8 mouse cellular contexts compared by ENCODE assay signal in genomic region chr5:29196264-29196658, GRCm38 (mm10). TPM values are rescaled to one million over a fixed set of nuclear protein-coding genes. Genes with fewer than 3 reads are reported as not detected.
A peak's percentile ranks its signal among the peaks of the same experiment; 100 is the strongest.
DNase-seq lines count a peak whose midpoint lies in the region; ATAC-seq and TF ChIP-seq lines count a peak whose summit lies in the region.

No protein-coding gene starts in this region.

- no peaks in the 10 kb centered on the region for H3K9me3 ChIP-seq in embryonic facial prominence, embryonic 15.5 days (replicated peaks)
- no peaks in the 10 kb centered on the region for H3K9me3 ChIP-seq in hindbrain, postnatal 0 days (ENCODE audit: low read length)

- peak overlapping the region; percentile 24 for H3K9ac ChIP-seq in embryonic facial prominence, embryonic 15.5 days
- H3K9ac ChIP-seq in hindbrain, postnatal 0 days (replicated peaks; ENCODE audit: low read length), result peak overlapping the region; percentile 74

- no peak overlapping the region for H3ac ChIP-seq in myocyte (ENCODE audit: control insufficient read depth, insufficient read length)

- H3K79me2 ChIP-seq in myocyte (ENCODE audit: control insufficient read depth, insufficient read depth), result no peaks in the 10 kb centered on the region

- TF ChIP-seq CTCF in layer of hippocampus, adult 2 months (conservative IDR thresholded peaks at IDR 0.05), result no peak
- no peak for TF ChIP-seq CTCF in hindbrain, postnatal 0 days (IDR thresholded peaks at IDR 0.05; ENCODE audit: low read depth)

- DNase-seq in layer of hippocampus, adult 2 months (ENCODE audit: low spot score in 2 of 2), result no peak
- no peak for DNase-seq in layer of hippocampus, postnatal 14 days (ENCODE audit: low spot score in 2 of 2)
- peak; percentile 32 for DNase-seq in hindbrain, postnatal 0 days (ENCODE audit: low spot score)
- DNase-seq in right cerebral cortex, postnatal 10 days (ENCODE audit: low spot score in 2 of 2), result no peak
- DNase-seq in left cerebral cortex, adult 8-10 months (ENCODE audit: low spot score in 2 of 2), result no peak
- DNase-seq in cerebellum, postnatal 14 days, result no peak

- H3K4me2 ChIP-seq in embryonic facial prominence, embryonic 15.5 days (replicated peaks), result peak overlapping the region; percentile 77
- H3K4me2 ChIP-seq in hindbrain, postnatal 0 days (ENCODE audit: low read depth, low read length), result peak overlapping the region; percentile 82
- peak overlapping the region; percentile 63 for H3K4me2 ChIP-seq in myocyte (ENCODE audit: low read depth)

- peak; percentile 40; the same call in 1 of the 2 replicates for ATAC-seq in embryonic facial prominence, embryonic 15.5 days (ENCODE audit: insufficient number of reproducible peaks, low FRiP score, low TSS enrichment, low read depth)
- peak; percentile 15; the same call in 1 of the 2 replicates for ATAC-seq in hindbrain, postnatal 0 days

- H3K4me1 ChIP-seq in embryonic facial prominence, embryonic 15.5 days, result peaks cover 3% of the 10 kb centered on the region; the same call in 1 of the 2 replicates
- no peaks in the 10 kb centered on the region for H3K4me1 ChIP-seq in hindbrain, postnatal 0 days (ENCODE audit: insufficient read depth, low read length)

- no peak for TF ChIP-seq POLR2A in myocyte (IDR thresholded peaks at IDR 0.05; ENCODE audit: insufficient read length, low read depth)

- H3K27ac ChIP-seq in layer of hippocampus, adult 2 months, result peak overlapping the region; percentile 86
- H3K27ac ChIP-seq in embryonic facial prominence, embryonic 15.5 days (replicated peaks), result 0 out of 2 replicates have a peak overlapping the region, but pooled peaks have one; percentile 56
- H3K27ac ChIP-seq in hindbrain, postnatal 0 days, result peak overlapping the region; percentile 89; the same call in 1 of the 2 replicates

- H3K36me3 ChIP-seq in embryonic facial prominence, embryonic 15.5 days, result no peaks in the 10 kb centered on the region
- no peaks in the 10 kb centered on the region; the same call in 1 of the 2 replicates for H3K36me3 ChIP-seq in hindbrain, postnatal 0 days (ENCODE audit: insufficient read depth, low read length)
- H3K36me3 ChIP-seq in myocyte (ENCODE audit: control insufficient read depth, insufficient read depth), result no peaks in the 10 kb centered on the region

- no peaks in the 10 kb centered on the region for H3K27me3 ChIP-seq in embryonic facial prominence, embryonic 15.5 days
- no peaks in the 10 kb centered on the region for H3K27me3 ChIP-seq in hindbrain, postnatal 0 days (ENCODE audit: insufficient read depth, low read length)
- H3K27me3 ChIP-seq in myocyte (ENCODE audit: control insufficient read depth, insufficient read depth, insufficient read length), result no peaks in the 10 kb centered on the region

- peak overlapping the region; percentile 80 for H3K4me3 ChIP-seq in layer of hippocampus, adult 2 months
- peak overlapping the region; percentile 66 for H3K4me3 ChIP-seq in embryonic facial prominence, embryonic 15.5 days (replicated peaks)
- peak overlapping the region; percentile 62 for H3K4me3 ChIP-seq in hindbrain, postnatal 0 days (ENCODE audit: low read length)
- H3K4me3 ChIP-seq in myocyte, result peak overlapping the region; percentile 29

- WGBS in embryonic facial prominence, embryonic 15.5 days, result 8% methylated on average over 12 of the region's 12 CpGs
- 7% methylated on average over 12 of the region's 12 CpGs for WGBS in hindbrain, postnatal 0 days

TF ChIP-seq in myocyte, 11 proteins besides CTCF, POLR2A, EP300 and RAD21:
- TF ChIP-seq REST (IDR thresholded peaks at IDR 0.05; ENCODE audit: insufficient read depth, insufficient read length) (no peak), MYOG (IDR thresholded peaks at IDR 0.05; ENCODE audit: control insufficient read depth in 1 of 3, insufficient read depth in 1 of 3, insufficient read length in 2 of 3, low read depth in 2 of 3) (no peak), MYOD1 (IDR thresholded peaks at IDR 0.05; ENCODE audit: control insufficient read depth in 1 of 3, insufficient read length in 2 of 3, low read depth in 2 of 3) (no peak), CEBPB (IDR thresholded peaks at IDR 0.05; ENCODE audit: insufficient read depth, poor library complexity, severe bottlenecking) (no peak), USF1 (IDR thresholded peaks at IDR 0.05; ENCODE audit: low read depth) (no peak), MAX (IDR thresholded peaks at IDR 0.05; ENCODE audit: low read depth) (no peak), SRF (IDR thresholded peaks at IDR 0.05; ENCODE audit: control insufficient read depth, insufficient read length, low read depth) (no peak), E2F4 (IDR thresholded peaks at IDR 0.05; ENCODE audit: insufficient read depth) (no peak), TCF12 (IDR thresholded peaks at IDR 0.05; ENCODE audit: insufficient read depth, poor library complexity, severe bottlenecking) (no peak), POLR2AphosphoS2 (IDR thresholded peaks at IDR 0.05; ENCODE audit: insufficient read length, low read depth) (no peak), TCF3 (IDR thresholded peaks at IDR 0.05; ENCODE audit: insufficient read length, low read depth) (no peak)

RNA-seq across cellular contexts. Expression of gene Rnf32, which starts 0.5 kb away (rescaled TPM):
- total RNA-seq in layer of hippocampus, adult 2 months (2021), result 10 to 100 TPM; 22.8 to 24.3 TPM
- 10 to 100 TPM; 17.2 to 17.5 TPM for total RNA-seq in layer of hippocampus, postnatal 14 days (2021)
- polyA plus RNA-seq in embryonic facial prominence, embryonic 15.5 days (2015; fragmentation: Nextera tagmentation; extraction: Ambion mirVana), result 5.3 and 9.1 TPM in 2 replicates
- total RNA-seq in hindbrain, postnatal 0 days (2014; rRNA removed), result 6.2 and 9.7 TPM in 2 replicates
- polyA plus RNA-seq in hindbrain, postnatal 0 days (2015; fragmentation: Nextera tagmentation; extraction: Ambion mirVana), result 9.4 and 10.0 TPM in 2 replicates
- polyA plus RNA-seq in myocyte (2012; fragmentation: generic; extraction: Trizol), result 0.96 TPM
- 10 to 100 TPM; 11.7 to 16.7 (median 14.3) TPM for total RNA-seq in left cerebral cortex, adult 8-10 months (2022)

Comparison
In these comparisons a context has a peak if more than half of its experiments do, and no peak if none do; other contexts are left out.
1. H3K4me3 ChIP-seq: peak in every context shown above with its lines; median percentile 80 in layer of hippocampus, adult 2 months; 66 in embryonic facial prominence, embryonic 15.5 days; 62 in hindbrain, postnatal 0 days; 29 in myocyte.